Mouse (Mus musculus) spleen, embryonic (tissue): ENCODE data around the gene Chic1.

Experiments used
- CTCF ChIA-PET: fragments of 350-600 bp; sonication (Branson Sonifier 250); formaldehyde crosslinking; loops from one replicate; lab custom pipeline; 2022; lab: Charles Lee

The Chic1 gene

GRCm38 (mm10) chrX:103432293-103432692, 76.0 kb downstream of the Chic1 start:
- CTCF ChIA-PET = no interaction called here

- CTCF ChIA-PET = no interaction called here
These were observed 81.7 kb downstream of the Chic1 start for GRCm38 (mm10) chrX:103438023-103438422.

GRCm38 (mm10) chrX:103440803-103441202, 84.5 kb downstream of the Chic1 start:
- CTCF ChIA-PET = interaction anchor here (1.1 kb wide), 1 partner anchor 172 kb away, joined by 3 read pairs; no protein-coding TSS in a partner anchor

GRCm38 (mm10) chrX:103443755-103444154, 87.5 kb downstream of the Chic1 start:
- CTCF ChIA-PET = interaction anchor here (0.6 kb wide), 1 partner anchor 47 kb away, joined by 9 read pairs; no protein-coding TSS in a partner anchor
